Mouse (Mus musculus) ES-E14 (cell line): ENCODE data around the gene CN725425.

ENCODE experiments used
- HCFC1 ChIP-seq: IDR thresholded peaks from 2 replicates; pipeline ENCODE4 v1.6.1; 2012; ENCODE audit warnings: low read length, inconsistent platforms, borderline replicate concordance; ENCODE audit not compliant: insufficient read depth
- ZNF384 ChIP-seq: IDR thresholded peaks from 2 replicates; pipeline ENCODE4 v1.6.1; 2012; ENCODE audit warnings: low read depth, low read length, inconsistent platforms

DNA sequence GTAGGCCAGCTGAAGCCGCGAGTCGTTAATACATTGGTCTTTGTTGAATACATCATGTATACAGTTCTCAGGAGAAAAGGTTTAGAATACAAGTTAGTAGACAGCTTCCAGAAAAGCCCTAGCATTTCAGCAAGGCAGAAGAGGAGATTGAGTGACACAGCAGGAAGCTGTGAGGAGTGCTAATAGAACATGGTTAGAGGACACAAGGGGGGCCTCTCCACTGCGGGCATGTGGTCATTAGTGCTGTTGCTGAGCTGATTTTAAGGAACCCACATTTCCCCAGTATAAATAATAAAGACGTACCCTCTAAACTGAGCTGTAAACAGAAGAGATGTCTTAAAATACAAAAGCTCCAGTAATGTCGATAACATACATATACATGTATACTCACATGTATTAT lies 51.5 kb downstream of the CN725425 start:
- no peak for TF ChIP-seq HCFC1
- TF ChIP-seq ZNF384, result no peak
